Mouse (Mus musculus) right cerebral cortex, adult 2 months (tissue): ENCODE results near the gene Mfsd6l.

Experiments used
- DNase-seq, 2 experiments: peaks; one replicate each; pipeline ENCODE4 v3.0.0; 2021 to 2022; ENCODE audit warnings: low spot score in 2 of 2

Gene Mfsd6l

DNA sequence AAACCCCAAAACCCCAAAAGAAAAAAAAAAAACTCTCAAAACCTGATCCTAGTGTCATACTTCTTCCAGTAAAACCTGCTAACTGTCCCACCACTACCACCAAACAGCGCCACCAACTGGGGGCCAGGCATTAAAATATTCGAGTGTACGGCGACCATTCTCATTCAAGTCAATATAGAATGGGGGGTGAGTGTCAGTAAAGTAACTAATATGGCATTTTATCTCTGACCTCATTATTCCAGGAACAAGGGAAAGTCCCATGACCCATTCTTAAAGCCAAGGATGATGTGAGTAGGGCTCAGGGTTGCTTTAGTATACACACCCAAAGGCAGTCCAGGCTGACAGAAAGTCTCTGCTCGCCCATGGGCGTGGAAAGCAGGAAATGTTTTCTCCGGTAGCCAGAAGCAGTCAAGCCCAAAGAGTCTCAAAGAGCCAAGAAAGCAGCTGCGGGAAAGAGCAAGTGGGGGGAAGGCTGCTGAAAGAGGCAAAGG is 2.0 kb upstream of the Mfsd6l start:
- no peak for DNase-seq

GRCm38 (mm10) chr11:68559546-68559945 is 3.6 kb downstream of the Mfsd6l start:
- DNase-seq = no peak

GRCm38 (mm10) chr11:68561957-68562950 is 6.3 kb downstream of the Mfsd6l start:
- no peak for DNase-seq

DNA sequence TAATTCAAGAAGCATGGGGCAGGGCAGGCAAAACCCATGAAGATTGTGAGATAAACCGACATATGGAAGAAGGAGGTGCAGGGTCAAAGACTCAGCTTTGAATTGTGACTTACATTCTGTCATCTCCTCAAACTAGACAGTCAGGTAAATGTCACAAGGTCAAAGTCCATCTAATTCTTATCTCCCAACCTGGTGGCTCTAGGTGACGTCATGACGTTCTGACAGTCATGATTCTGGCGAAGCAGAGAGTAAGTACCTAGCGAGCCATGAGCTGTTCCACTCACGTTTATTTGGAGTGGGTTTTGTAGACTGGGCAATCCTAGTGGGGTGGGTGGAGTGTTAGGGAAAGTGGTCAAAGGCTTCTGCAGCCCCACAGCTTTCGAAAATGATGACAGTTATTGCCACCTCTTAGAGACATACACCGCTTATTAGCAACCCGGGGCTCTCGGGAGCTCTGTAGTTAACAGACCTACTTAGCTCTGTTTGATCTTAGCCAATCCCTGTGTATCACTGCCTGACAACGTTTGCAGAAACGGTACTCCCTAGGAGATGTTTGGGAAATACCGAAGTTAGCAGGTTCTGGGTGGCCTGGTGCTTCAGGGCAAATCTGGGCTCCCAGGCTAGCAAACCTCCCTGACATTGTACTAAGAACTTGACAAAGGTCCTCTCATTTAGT is 8.5 kb downstream of the Mfsd6l start:
- no peak for DNase-seq

GRCm38 (mm10) chr11:68565032-68565429 is 9.0 kb downstream of the Mfsd6l start:
- DNase-seq = no peak

GRCm38 (mm10) chr11:68566447-68567059 is 10.6 kb downstream of the Mfsd6l start:
- DNase-seq = peak; percentile 91

GRCm38 (mm10) chr11:68570861-68571260 is 14.9 kb downstream of the Mfsd6l start:
- DNase-seq = no peak

- DNase-seq = no peak
These were observed 21.1 kb downstream of the Mfsd6l start for GRCm38 (mm10) chr11:68577076-68577475.

DNA sequence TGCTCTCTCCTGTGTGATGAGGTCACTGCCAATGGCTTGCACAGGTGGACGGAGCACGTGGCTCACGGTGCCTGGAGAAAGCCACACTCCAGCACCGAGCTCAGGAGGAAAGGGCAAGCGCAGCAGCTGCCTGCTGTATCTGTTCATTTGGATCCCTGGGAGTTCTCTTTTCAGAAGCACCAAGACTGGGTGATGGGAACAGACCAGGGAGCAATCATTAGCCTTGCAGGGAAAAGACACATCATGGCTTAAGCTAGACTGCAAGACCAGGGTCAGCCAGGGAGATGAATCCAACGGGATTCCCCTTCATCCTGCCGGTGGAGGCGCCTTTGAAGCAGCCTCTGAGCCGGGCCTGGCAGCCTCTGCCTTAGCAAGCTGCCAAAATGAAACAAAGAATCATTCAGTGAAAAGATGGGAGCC is 23.5 kb downstream of the Mfsd6l start:
- DNase-seq = peak; percentile 42 to 60

GRCm38 (mm10) chr11:68580566-68580965 is 24.6 kb downstream of the Mfsd6l start:
- DNase-seq = no peak

DNA sequence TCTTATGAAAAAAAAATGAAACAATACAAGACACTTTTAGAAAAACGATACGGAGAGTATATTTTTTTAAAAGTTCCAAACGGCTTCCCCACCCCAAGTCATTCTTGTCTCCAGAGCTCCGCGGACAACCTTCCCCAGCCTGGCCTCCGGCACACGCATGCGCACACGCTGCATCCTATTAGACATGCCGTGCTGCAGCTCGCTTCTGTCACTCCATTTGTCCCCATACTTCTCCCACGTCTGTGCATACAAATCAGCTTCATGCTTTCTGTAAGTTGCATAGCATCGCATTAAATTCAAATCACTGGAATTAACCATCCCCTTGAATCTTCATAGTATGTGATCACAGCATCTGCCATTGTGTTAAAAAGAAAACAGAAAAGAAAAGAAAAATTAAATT is 27.2 kb downstream of the Mfsd6l start:
- DNase-seq = peak; percentile 44 to 70

DNA sequence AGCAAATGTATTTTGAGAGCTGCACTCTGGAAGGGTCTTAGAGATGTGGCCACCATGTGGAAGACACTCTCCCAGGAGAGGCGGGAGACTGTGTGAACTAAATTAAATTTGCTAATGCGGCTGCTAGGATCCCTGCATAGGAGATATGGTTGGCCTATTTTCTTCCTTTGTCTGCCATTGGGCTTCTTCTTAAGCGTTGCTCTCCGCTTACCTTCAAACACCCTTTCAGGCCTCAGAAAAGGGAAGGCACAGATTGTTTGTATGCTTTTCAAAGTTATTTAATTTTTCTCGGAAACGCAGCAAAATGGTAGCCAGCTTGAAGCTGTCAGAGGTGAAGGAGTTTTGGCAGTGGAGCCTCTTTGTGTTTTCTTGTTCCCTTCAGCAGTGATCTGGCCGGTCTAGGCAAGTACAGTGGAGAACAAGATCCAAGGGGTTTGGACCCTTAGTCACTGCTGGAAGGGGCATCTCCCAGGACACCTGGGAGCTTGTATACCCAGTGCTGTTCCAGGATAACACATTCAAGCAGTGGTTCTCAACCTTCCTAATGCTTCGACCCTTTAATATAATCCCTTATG is 28.0 kb downstream of the Mfsd6l start:
- no peak for DNase-seq

GRCm38 (mm10) chr11:68585890-68586289 is 29.9 kb downstream of the Mfsd6l start:
- no peak for DNase-seq

- no peak for DNase-seq
These were observed 30.7 kb downstream of the Mfsd6l start, which contains the start of gene Ccdc42 for GRCm38 (mm10) chr11:68586721-68587120. TSS of gene Ccdc42 (plus strand) at chr11:68587021.

DNA sequence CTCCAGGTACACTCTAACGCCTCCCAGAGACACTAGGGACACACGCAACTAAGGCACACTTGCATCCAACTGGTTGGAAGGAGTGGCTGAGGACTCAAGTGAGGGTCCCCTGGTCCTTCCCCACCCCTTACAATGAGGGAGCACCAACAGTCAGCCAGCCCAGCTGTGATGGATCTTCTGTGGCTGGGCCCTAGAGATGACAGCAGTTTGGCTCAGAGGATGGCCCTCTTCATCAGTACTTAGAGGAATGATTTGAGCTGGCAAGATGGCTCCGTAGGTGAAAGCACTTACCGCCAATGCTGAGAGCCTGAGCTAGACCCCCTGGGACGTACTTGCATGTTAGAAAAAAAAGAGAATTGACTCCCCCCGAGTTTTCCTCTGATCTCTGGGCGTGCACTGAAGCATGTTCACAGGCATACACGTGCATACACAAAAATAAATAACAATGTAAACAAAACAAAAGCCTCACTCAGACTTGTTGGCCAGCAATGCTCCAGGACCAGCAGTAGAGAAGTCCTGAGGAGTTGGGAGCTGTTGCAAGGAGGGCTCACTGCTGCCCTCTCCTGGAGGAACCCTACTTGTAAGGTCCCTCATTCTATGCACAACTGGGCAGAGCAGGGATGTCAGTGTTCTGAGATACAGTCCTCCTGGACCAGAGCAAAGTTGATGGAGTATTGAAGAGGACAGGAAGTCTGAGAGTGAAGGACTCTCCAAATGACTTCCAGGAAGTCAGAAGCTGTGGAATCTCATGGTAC is 33.2 kb downstream of the Mfsd6l start:
- DNase-seq = peak; percentile 85 to 91

DNA sequence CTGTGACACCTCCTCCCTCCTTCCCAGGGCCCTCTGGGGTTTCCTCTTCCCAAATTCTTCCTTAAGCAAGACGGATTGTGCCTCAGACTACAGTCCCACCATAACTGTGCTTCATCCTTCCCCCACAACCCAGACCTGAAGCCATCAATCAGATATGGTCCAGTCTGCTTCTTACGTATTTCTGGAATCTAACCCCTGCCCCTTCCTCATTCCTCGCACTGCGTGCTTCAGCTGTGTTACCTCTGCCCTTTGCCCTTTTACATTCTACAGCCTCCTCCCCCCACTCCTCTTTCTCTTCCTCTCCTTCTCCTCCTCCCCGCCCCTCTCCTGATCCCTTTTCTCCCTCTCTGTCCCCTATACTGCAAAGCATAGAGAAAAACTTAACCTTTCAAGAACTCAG is 35.7 kb downstream of the Mfsd6l start:
- DNase-seq = no peak

DNA sequence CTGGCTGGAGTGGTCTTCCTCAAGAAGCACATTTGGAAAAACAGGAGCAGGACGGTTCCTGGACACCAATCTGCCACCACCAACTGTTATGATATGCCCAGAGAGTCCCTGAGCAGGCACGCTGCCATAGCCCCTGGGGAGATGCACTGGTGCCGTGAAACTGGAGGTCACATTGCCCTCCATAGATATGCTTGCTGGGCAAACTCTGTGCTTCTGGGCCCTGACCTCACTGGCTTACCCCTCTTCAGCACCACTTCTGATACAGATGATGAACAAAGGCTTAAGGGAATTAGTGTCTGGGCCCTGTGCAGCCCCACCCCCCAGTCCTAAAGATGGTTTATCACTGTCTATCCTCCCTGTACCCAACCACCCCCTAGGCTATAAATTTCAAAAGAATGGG is 37.3 kb downstream of the Mfsd6l start:
- no peak for DNase-seq

GRCm38 (mm10) chr11:68597912-68598311 is 41.9 kb downstream of the Mfsd6l start:
- DNase-seq = no peak

DNA sequence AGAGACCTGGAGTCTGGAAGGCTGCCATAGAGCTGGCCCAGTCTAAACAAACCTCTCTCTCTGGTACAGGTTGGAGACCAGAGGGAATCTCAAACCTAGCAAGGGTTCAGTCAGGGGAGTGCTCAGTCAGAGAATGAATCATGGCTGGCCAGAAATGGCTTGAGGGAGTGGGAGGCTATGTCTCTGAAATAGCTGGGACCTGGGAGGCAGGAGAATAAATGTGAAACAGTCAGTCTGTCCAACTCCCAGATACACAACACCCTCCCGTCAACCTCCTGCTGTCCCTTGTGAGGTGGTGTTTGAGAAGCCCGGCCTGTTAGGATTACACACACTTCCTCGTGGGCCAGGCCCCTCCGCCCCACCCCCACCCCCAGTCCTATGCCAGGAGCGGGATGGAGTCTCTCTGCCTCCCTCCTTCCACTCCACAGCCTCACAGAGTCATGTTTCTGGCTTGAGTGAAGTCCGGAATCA is 44.6 kb downstream of the Mfsd6l start:
- DNase-seq = no peak

- DNase-seq = no peak
These were observed 45.6 kb downstream of the Mfsd6l start for GRCm38 (mm10) chr11:68601486-68601991.
